Mouse (Mus musculus) stomach, adult 2 months (tissue): Measurements from ENCODE around the gene Prima1. TPM values are rescaled to one million over a fixed set of nuclear protein-coding genes. Genes with fewer than 3 reads are reported as not detected.

Source experiments
- polyA plus RNA-seq: library from polyadenylated mRNA; depleted of rRNA; stranded (reverse); fragments of >200 nt; gene quantifications from 2 replicates; pipeline ENCODE4 v1.2.3, GENCODE M21; 2012; rRNA removed

Prima1 gene
- polyA plus RNA-seq = 15.3 and 17.3 TPM in 2 replicates

DNA sequence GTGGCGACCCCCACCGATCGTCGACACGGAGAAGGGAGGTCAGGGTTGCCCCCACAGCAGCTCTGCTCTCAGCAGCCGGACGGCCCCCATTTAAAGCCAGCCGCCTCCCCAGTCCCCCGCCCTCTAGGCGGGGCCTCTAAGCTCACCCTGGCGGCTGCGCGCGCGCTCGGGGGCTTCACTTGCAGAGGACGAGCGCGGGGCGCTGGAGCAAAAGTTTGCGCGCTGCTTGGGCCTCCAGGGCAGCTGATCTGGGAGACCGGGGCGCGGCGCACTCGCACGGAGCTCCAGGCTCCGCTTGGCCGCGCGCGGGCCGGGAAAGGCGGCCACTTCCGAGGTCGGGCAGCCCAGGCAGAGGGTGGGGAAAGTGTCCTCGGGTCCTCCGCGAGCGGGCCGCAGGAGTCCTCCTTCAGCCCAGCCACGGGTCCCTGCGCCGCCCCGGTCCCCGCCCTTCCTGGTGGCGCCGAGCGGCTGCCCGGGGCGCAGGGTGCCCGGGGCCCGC is at the start of gene Prima1:
Prima1 (minus strand) TSS at position 68 of the 499 bp plus-strand sequence.

Other genes with a start within 250 kb of the Prima1 start
- not detected in 2 replicates for gene Fam181a, start 68.8 kb upstream of the Prima1 start, polyA plus RNA-seq
- 49.2 and 78.4 TPM in 2 replicates for gene Asb2, start 113.9 kb upstream of the Prima1 start, polyA plus RNA-seq
- gene Otub2, start 146.5 kb upstream of the Prima1 start, polyA plus RNA-seq = 4.4 and 5.7 TPM in 2 replicates
- gene 9330161L09Rik, start 165.7 kb upstream of the Prima1 start, polyA plus RNA-seq = 0.30 and 0.44 TPM in 2 replicates
- gene Ddx24, start 183.7 kb upstream of the Prima1 start, polyA plus RNA-seq = 8.1 and 10.2 TPM in 2 replicates
- 205 and 246 TPM in 2 replicates for gene Ifi27, start 192.1 kb upstream of the Prima1 start, polyA plus RNA-seq
- gene Ifi27l2a, start 201.5 kb upstream of the Prima1 start, polyA plus RNA-seq = 250 and 292 TPM in 2 replicates
- gene Ifi27l2b, start 215.1 kb upstream of the Prima1 start, polyA plus RNA-seq = 45.5 and 67.7 TPM in 2 replicates